Mouse (Mus musculus): ENCODE data around the gene Fbll1.

DNA sequence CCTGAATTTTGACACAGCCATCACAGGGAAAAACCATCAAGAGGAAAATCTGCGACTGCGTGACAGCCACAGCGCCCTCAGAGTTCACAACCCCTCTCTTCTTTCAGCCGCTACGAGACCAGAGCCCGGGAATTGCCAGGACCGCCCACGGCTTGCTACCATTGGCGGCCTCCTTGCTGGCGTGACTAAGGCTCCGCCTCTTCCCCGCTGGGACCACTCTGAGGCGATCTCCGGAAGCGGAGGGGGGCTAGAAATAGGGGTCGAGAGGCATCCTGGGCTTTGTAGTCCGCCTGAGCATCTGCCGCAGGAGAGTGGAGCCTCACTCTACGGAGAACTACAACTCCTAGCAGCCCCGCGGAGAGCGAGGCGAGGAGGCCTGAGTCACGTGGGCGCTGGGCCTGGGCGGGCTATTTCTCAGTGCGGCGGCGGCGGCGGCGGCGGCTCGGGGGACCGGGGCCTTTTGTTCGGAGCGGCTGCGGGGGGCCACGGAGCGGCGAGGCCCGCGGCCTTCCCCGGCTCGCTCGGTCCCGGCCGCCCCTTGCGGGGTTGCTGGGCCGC lies 29.4 kb downstream of the Fbll1 start, which contains the start of gene Pank3:
- TF ChIP-seq CTCF (IDR thresholded peaks at IDR 0.05; ENCODE audit: control insufficient read depth, insufficient read depth, insufficient read length) (no peak), MAX (IDR thresholded peaks at IDR 0.05) (peak; percentile 34), MYOD1 (IDR thresholded peaks at IDR 0.05; ENCODE audit: control insufficient read depth, insufficient read length, low read depth) (no peak), MYOG (IDR thresholded peaks at IDR 0.05; ENCODE audit: control insufficient read depth, extremely low read depth, insufficient read length) (no peak), CEBPB (IDR thresholded peaks at IDR 0.05; ENCODE audit: low read depth) (no peak)
